Mouse (Mus musculus) kidney, adult 18-20 months (tissue): ENCODE measurements around the gene Cfl1.

Experiments used
- DNase-seq: peaks from one replicate; pipeline ENCODE4 v3.0.0; 2021

Gene Cfl1

DNA sequence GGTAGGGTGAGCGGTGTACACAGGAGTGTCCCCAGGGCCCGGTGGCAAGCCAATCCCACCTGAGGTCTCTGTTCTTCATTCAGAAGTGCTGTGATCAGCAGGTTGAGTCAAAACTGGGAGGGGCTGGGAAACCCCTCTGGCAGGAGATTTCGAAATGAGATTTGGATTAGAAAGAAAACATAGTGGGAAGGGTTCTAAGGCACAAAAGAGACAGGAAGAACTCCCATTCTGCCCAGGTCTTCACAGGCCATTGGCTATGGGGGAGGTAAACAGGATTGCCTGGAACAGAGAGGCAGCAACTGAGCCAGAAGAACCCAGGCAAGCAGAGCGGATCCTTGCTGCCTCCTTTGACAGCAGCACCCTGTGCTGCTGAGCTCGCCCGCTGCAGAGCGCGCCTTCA lies 48.5 kb downstream of the Cfl1 start:
- DNase-seq: no peak

DNA sequence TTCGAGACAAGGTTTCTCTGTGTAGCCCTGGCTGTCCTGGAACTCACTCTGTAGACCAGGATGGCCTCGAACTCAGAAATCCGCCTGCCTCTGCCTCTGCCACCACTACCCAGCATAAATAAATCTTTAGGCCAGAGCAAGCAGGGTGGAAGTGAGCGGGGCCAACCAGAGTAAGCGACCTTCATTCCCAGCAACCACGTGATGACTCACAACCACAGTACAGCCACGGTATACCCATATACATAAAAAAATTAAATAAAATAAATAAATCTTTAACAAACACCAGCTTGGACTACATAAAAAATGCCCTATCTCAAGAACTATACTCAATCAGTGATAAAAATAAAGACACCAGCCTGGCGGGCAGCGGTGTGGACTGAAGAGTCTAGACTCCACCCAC lies 53.1 kb downstream of the Cfl1 start:
- no peak for DNase-seq

- no peak for DNase-seq
Measured at GRCm38 (mm10) chr19:5544031-5544430, 53.8 kb downstream of the Cfl1 start.
